Mouse (Mus musculus) R1 (cell line): ENCODE measurements around the gene Kbtbd4.
A peak's percentile ranks its signal among the peaks of the same experiment; 100 is the strongest.

Source experiments
- DNase-seq: peaks from one replicate; pipeline ENCODE4 v3.0.0-alpha.2; 2018; ENCODE audit warnings: low read depth, low spot score

Gene Kbtbd4

GRCm38 (mm10) chr2:90904856-90905224, 300 bp downstream of the Kbtbd4 start:
- DNase-seq = peak; percentile 84

GRCm38 (mm10) chr2:90906721-90907120, 2.2 kb downstream of the Kbtbd4 start:
- DNase-seq = no peak

GRCm38 (mm10) chr2:90910861-90911260, 6.3 kb downstream of the Kbtbd4 start:
- DNase-seq = no peak

- DNase-seq = no peak
Measured at GRCm38 (mm10) chr2:90911668-90912067, 7.1 kb downstream of the Kbtbd4 start.

GRCm38 (mm10) chr2:90913671-90914070, 9.1 kb downstream of the Kbtbd4 start:
- no peak for DNase-seq

- DNase-seq = no peak
Measured at GRCm38 (mm10) chr2:90915516-90915915, 11.0 kb downstream of the Kbtbd4 start.

- no peak for DNase-seq
Measured at GRCm38 (mm10) chr2:90916560-90917232, 12.2 kb downstream of the Kbtbd4 start.

GRCm38 (mm10) chr2:90917233-90917998, 12.9 kb downstream of the Kbtbd4 start:
- DNase-seq = peak; percentile 63

- peak; percentile 79 for DNase-seq
Measured at GRCm38 (mm10) chr2:90917999-90918698, 13.6 kb downstream of the Kbtbd4 start.

- no peak for DNase-seq
Measured at GRCm38 (mm10) chr2:90921178-90921577, 16.6 kb downstream of the Kbtbd4 start.

GRCm38 (mm10) chr2:90922636-90923035, 18.1 kb downstream of the Kbtbd4 start:
- no peak for DNase-seq

- no peak for DNase-seq
Measured at GRCm38 (mm10) chr2:90928566-90928965, 24.0 kb downstream of the Kbtbd4 start.

- DNase-seq = no peak
Measured at GRCm38 (mm10) chr2:90931829-90932228, 27.3 kb downstream of the Kbtbd4 start.

GRCm38 (mm10) chr2:90932273-90932672, 27.7 kb downstream of the Kbtbd4 start:
- no peak for DNase-seq

- no peak for DNase-seq
Measured at GRCm38 (mm10) chr2:90938362-90938761, 33.8 kb downstream of the Kbtbd4 start.

- DNase-seq = no peak
Measured at GRCm38 (mm10) chr2:90939750-90940149, 35.2 kb downstream of the Kbtbd4 start.

- DNase-seq = peak; percentile 87
Measured at GRCm38 (mm10) chr2:90940233-90941229, 36.0 kb downstream of the Kbtbd4 start, which contains the start of gene Celf1. TSS of gene Celf1 (plus strand) at chr2:90940382.

- no peak for DNase-seq
Measured at GRCm38 (mm10) chr2:90941744-90942143, 37.2 kb downstream of the Kbtbd4 start.

- no peak for DNase-seq
Measured at GRCm38 (mm10) chr2:90950149-90950548, 45.6 kb downstream of the Kbtbd4 start.

- DNase-seq = no peak
Measured at GRCm38 (mm10) chr2:90950582-90951194, 46.1 kb downstream of the Kbtbd4 start.

GRCm38 (mm10) chr2:90953461-90953860, 48.9 kb downstream of the Kbtbd4 start:
- DNase-seq = no peak
